Mouse (Mus musculus): ENCODE data around the gene Tnp1. TPM values are rescaled to one million over a fixed set of nuclear protein-coding genes. Genes with fewer than 3 reads are reported as not detected.

Tnp1 gene
- polyA plus RNA-seq, 1 experiment from 2014 or later, result not detected

DNA sequence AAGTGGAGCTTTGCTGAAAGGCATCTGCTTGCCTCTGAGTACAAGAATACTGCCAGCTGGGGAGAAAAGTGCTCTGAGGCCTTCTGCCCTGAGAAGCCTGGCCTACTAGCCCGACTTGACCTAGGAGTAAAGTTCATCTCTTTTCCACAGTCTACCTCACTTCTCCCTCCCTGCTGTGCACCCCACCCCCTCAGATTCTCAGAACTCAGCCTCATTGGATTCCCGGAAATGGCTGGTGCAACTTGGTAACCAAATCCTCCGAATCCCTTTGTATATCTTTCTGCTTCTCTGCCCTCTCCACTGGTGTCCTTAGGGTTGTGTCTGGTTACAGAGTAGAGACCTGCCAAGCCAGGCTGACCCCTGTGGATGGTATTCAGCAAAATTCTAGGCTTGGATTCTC, 20.8 kb upstream of the Tnp1 start:
- Histone ChIP-seq H3K4me3 (ENCODE audit: inconsistent target) (no peak overlapping the region), H3K27ac (no peak overlapping the region), H3K36me3 (ENCODE audit: inconsistent target) (no peaks in the 10 kb centered on the region), H3K79me2 (ENCODE audit: inconsistent target) (no peaks in the 10 kb centered on the region)
- WGBS (ENCODE audit: missing documents), result 80% methylated on average over 3 of the region's 3 CpGs

DNA sequence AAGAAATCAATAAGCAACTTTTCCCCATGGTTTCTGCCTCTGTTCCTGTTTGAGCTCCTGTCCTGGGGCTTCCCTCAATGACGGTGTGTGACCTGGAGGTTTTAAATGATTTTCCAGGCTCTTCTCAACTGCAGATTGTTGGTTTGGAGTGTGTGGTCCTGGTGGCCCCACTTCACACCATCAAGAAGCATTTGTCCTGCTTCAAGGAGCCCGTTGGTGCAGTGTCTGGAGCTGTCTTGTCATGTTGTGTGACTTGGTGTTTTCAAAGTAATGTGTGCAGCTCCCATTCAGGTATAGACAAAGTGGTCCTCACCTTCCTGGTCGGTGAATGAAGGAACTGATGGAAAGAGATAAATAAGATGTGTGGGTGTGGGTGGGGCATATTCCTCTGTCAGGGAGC, 20.0 kb upstream of the Tnp1 start:
- H3K79me2 ChIP-seq (ENCODE audit: inconsistent target), result no peaks in the 10 kb centered on the region
- H3K27ac ChIP-seq, result no peak overlapping the region
- no peak overlapping the region for H3K4me3 ChIP-seq (ENCODE audit: inconsistent target)
- H3K36me3 ChIP-seq (ENCODE audit: inconsistent target), result no peaks in the 10 kb centered on the region
- WGBS (ENCODE audit: missing documents), result 82% methylated on average over 3 of the region's 3 CpGs

DNA sequence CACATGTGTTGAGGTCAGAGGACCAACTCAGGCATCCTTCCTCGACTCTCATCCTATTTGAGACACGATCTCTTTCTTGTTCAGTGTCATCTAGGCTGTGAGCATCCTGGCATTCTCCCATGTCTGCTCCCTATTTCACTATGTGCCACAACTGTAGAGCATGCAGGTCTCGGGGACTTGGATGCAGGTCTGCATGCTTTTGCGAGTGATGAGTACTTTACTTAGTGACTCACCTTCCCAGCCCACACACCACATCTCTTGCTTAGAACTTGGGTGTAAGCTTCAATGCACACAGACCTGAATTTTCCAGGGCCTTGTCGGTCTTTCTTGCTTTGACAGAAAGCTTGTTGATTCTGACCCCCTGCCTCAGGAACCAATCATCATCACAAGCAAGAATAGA, 16.8 kb upstream of the Tnp1 start:
- 86% methylated on average over 5 of the region's 5 CpGs for WGBS (ENCODE audit: missing documents)
- H3K27ac ChIP-seq, result no peak overlapping the region
- H3K79me2 ChIP-seq (ENCODE audit: inconsistent target), result no peaks in the 10 kb centered on the region
- H3K4me3 ChIP-seq (ENCODE audit: inconsistent target), result no peak overlapping the region
- no peaks in the 10 kb centered on the region for H3K36me3 ChIP-seq (ENCODE audit: inconsistent target)

DNA sequence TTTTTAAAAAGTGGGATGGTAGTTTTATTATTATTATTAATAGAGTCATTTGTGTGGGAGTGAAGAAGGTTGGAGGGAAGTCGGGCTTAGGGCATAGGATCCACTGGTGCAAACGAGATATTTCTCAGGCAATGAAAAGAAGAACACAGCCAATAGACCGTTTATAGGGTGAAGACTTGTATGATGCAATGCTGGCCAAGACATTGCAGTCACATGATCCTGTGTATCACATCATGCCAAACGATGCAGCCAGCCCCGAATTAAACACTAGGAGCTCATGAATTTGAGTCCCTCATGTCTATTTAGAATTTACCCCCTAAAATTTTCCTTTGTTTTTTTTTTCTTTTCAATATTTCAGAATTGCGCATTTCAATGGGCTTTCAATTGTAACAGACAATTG, 13.0 kb upstream of the Tnp1 start:
- Histone ChIP-seq H3K36me3 (ENCODE audit: inconsistent target) (no peaks in the 10 kb centered on the region), H3K27ac (no peak overlapping the region), H3K79me2 (ENCODE audit: inconsistent target) (no peaks in the 10 kb centered on the region), H3K4me3 (ENCODE audit: inconsistent target) (no peak overlapping the region)
- 89% methylated on average over 6 of the region's 6 CpGs for WGBS (ENCODE audit: missing documents)

DNA sequence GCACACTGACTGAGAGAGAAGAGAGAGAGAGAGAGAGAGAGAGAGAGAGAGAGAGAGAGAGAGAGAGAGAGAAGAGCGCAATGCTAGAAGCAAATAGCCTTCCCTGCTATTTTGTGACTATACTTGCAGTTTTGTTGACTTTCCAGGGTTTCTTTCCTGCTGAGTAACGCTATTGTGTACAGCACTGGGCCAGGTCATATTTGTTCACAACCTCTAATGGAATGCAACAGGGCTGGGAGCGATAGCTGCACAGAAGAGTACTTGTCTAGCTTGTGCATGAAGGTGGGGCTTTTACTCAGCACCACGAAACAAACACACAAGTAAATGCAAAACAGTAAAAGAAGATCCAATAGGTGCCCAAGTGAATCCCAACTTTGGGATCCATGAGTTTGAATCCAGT, 11.7 kb upstream of the Tnp1 start:
- H3K27ac ChIP-seq, result no peak overlapping the region

DNA sequence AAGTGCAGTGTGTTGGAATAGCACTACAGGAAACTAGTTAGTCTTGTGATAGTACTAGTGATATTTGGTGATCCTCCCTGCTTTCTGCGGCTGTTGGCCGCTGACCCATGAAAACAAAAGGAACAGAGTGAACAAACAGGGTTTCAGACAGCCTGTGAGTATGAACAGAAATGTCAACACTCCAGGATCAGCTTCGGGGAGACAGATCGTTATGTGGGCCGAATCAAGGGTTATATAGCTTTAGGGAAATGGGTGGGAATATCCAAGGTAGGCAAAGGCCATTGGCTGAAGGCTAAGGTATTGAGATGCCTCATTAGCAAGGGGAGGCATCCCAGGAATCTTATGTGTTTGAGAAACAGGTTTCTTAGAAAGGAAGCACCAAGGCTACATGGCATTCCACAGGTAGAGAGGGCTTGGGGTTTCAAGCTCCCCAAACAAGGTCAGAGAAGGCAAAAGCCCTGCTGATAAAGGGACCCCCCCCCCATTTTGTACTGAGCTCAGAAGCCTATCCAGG, 11.1 kb upstream of the Tnp1 start:
- Histone ChIP-seq H3K36me3 (ENCODE audit: inconsistent target) (no peaks in the 10 kb centered on the region), H3K79me2 (ENCODE audit: inconsistent target) (no peaks in the 10 kb centered on the region), H3K27ac (no peak overlapping the region), H3K4me3 (ENCODE audit: inconsistent target) (no peak overlapping the region)
- 97% methylated on average over 5 of the region's 5 CpGs for WGBS (ENCODE audit: missing documents)

More for the DNA sequence above, 11.7 kb upstream of the Tnp1 start:
- 65% methylated on average over 4 of the region's 4 CpGs for WGBS (ENCODE audit: missing documents)
- Histone ChIP-seq H3K79me2 (ENCODE audit: inconsistent target) (no peaks in the 10 kb centered on the region), H3K4me3 (ENCODE audit: inconsistent target) (no peak overlapping the region), H3K36me3 (ENCODE audit: inconsistent target) (no peaks in the 10 kb centered on the region)

DNA sequence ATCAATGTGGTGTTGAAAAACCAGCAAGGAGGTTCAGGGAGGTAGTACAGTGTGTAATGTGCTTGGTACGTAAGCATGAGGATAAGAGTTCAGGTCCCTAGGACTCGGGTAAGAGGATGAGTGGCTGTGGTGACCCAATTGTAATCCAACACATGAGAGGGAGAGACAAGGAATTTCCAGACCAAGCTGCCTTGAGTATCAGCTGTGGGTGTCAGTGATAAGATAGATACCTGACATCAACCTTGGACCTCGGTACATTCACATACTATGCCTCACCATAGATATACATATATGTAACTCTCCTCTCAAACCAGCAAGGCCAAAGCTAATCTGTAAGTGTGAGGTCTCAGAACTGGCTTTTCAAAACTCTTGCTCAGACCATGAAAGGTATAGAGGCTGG, 10.4 kb upstream of the Tnp1 start:
- Histone ChIP-seq H3K4me3 (ENCODE audit: inconsistent target) (no peak overlapping the region), H3K36me3 (ENCODE audit: inconsistent target) (no peaks in the 10 kb centered on the region), H3K27ac (no peak overlapping the region), H3K79me2 (ENCODE audit: inconsistent target) (no peaks in the 10 kb centered on the region)
- WGBS (ENCODE audit: missing documents), result 100% methylated on average over 3 of the region's 3 CpGs

DNA sequence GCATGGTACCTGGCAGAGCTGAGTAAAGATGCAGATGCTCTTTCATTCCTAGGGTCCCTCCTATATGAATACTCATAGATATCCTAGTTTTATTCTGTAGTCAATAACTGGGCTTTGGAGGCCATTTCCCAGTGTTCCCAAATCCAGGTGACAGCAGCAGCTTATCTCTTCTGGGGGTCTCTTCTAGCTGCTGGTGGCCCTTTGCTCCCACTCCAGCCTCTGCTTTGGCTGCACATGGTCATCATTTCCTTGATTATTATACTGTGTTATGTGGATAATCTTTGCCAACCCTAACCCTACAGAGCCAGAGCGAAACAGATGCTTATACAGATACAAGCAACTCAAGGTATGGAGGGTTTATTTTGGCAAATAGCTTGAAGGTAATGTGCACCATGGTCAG, 8.9 kb downstream of the Tnp1 start:
- H3K79me2 ChIP-seq (ENCODE audit: inconsistent target), result no peaks in the 10 kb centered on the region
- H3K4me3 ChIP-seq (ENCODE audit: inconsistent target), result no peak overlapping the region
- H3K27ac ChIP-seq, result no peak overlapping the region
- WGBS (ENCODE audit: missing documents), result 50% methylated on average over 1 of the region's 1 CpGs
- no peaks in the 10 kb centered on the region for H3K36me3 ChIP-seq (ENCODE audit: inconsistent target)

DNA sequence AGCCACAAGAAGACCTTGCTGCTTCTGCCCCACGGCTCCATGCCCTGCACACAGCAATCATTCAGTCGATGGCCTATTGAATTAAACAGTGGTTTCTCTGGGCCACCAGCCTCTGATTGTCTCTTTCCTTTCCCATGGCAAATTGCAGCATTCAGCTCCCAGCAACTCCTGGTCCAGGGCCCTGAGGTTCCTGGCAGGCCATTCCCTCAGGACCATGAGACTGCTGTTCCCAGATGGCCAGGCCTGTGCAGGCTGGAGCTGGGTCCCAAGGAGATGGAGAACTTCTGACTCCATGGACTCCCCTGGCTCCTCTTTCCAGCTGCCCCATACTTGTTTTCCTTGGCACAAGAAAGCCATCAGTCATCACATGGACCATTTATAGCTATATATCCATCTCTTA, 10.8 kb downstream of the Tnp1 start:
- Histone ChIP-seq H3K4me3 (ENCODE audit: inconsistent target) (no peak overlapping the region), H3K27ac (no peak overlapping the region), H3K36me3 (ENCODE audit: inconsistent target) (no peaks in the 10 kb centered on the region), H3K79me2 (ENCODE audit: inconsistent target) (no peaks in the 10 kb centered on the region)
- WGBS (ENCODE audit: missing documents), result 93% methylated on average over 2 of the region's 2 CpGs

DNA sequence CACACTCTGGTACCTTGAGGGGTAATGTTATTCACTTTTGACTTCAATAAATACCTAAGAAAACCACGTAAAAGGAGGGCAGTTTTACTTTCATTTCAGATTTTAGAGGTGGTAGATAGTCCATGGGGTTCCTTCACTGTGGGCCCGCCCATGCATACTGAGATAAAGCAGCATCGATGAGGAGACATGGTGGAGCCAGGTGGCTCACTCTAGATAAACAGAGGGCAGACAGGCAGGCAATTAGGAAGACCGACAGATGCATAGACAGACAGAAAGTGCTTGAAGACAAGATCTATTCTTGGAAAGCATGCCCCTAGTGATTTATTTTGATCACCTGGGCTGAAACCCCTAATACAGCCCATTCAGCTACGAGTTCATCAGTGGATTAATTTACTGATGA, 13.1 kb downstream of the Tnp1 start:
- 72% methylated on average over 5 of the region's 5 CpGs for WGBS (ENCODE audit: missing documents)
- H3K4me3 ChIP-seq (ENCODE audit: inconsistent target), result no peak overlapping the region

DNA sequence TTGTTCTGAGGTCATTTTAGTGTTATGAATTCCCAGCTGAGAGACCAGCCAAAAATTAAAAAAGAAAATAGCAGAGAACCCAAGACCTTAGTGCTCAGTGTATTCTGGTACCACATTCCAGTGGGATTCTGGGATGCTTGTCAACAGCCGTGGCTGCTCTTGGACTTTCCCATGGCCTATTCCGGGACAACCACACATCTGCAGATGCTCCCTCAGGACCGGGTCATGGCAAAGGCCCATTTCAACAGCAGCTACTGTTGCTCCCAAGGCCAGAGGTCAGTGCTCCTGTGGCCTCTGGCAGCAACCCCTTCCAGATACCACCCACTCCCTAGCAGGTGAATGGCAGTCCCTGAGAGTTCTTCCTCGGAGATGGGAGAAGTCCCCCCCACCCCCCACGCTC, 13.7 kb downstream of the Tnp1 start:
- 91% methylated on average over 5 of the region's 5 CpGs for WGBS (ENCODE audit: missing documents)
- no peak overlapping the region for H3K4me3 ChIP-seq (ENCODE audit: inconsistent target)
- H3K36me3 ChIP-seq (ENCODE audit: inconsistent target), result no peaks in the 10 kb centered on the region
- no peaks in the 10 kb centered on the region for H3K79me2 ChIP-seq (ENCODE audit: inconsistent target)
- H3K27ac ChIP-seq, result no peak overlapping the region

More for the DNA sequence above, 13.1 kb downstream of the Tnp1 start:
- Histone ChIP-seq H3K36me3 (ENCODE audit: inconsistent target) (no peaks in the 10 kb centered on the region), H3K27ac (no peak overlapping the region), H3K79me2 (ENCODE audit: inconsistent target) (no peaks in the 10 kb centered on the region)

DNA sequence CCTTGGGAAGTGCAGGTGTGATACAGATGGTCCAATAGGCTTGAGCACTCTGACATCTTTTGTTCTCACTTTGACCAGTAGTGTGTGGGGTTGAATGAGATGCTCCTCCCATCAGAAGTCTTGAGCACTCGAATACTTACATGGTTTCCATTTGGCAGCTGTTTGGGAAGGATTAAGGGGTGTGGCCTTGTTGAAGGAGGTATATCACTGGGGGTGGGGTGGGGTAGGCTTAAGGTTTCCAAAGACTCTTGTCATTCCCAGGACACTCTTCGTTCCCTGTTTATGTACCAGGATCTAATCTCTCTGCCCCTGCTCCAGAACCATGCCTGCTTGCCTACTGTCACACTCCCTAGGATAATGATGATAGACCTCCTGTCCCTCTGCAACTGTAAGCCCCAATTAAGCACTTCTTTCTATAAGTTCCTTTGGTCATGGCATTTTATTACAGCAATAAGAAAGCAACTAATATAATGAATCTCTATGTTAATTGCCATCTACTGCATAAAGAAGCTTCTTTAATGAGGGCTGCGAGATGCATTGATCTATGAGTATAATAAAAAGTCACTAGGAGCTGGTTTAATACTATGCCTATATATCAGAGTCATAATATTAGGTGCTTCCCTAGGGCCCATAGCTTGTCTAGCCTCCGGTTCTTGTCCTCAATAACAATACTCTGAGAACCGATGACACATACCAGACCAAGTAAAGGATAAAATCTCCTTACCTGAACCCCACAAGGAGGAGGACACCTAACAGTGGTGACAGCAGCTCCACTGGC, 20.8 kb downstream of the Tnp1 start:
- Histone ChIP-seq H3K36me3 (ENCODE audit: inconsistent target) (no peaks in the 10 kb centered on the region), H3K4me3 (ENCODE audit: inconsistent target) (no peak overlapping the region), H3K79me2 (ENCODE audit: inconsistent target) (no peaks in the 10 kb centered on the region), H3K27ac (no peak overlapping the region)
- 88% methylated on average over 4 of the region's 5 CpGs for WGBS (ENCODE audit: missing documents)

DNA sequence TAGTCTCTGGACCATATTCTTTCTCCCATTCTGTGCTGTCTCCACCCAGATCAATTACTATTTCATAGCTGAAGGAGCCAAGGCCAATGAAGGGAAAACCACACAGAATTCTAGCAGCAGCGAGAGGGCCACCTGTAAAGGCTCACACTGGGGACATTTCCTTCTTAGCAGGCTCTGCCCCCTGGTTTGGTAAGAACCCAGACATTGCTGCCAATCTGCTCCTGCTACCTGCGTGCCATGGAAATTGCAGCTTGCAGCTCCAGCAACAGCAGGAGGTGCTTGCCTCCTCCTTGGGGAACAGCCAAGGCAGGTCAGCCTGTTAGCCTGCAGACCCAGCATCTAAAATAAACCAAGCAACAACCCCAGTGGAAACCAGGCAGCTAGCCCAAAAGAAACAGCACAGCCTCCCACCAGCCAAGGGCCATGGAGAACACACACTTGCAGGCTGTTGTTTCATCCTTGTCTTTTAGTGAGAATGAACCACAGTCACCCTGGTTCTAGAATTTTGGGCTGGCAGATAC, 22.7 kb downstream of the Tnp1 start:
- no peak overlapping the region for H3K4me3 ChIP-seq (ENCODE audit: inconsistent target)

DNA sequence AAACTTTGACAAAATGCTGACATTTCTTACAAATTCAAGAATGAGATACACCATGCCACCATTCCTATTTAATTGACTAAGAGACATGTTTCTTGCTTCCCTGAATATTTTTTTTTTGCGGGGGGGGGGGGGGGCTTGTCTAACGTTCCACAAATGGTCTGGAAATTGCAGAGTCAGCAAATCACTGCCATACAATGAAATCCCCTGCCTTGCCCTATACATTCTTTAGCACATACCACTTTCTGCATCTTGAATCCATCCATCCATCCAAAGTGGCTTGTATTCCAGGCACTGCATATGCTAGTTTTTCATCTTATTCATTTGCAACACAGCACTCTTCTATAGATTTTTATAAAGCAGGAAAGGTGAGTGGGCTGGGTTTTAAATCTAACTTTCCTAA, 23.5 kb downstream of the Tnp1 start:
- Histone ChIP-seq H3K27ac (no peak overlapping the region), H3K36me3 (ENCODE audit: inconsistent target) (no peaks in the 10 kb centered on the region), H3K79me2 (ENCODE audit: inconsistent target) (no peaks in the 10 kb centered on the region), H3K4me3 (ENCODE audit: inconsistent target) (no peak overlapping the region)
- WGBS (ENCODE audit: missing documents), result 37% methylated on average over 2 of the region's 2 CpGs

More for the DNA sequence above, 22.7 kb downstream of the Tnp1 start:
- Histone ChIP-seq H3K36me3 (ENCODE audit: inconsistent target) (no peaks in the 10 kb centered on the region), H3K79me2 (ENCODE audit: inconsistent target) (no peaks in the 10 kb centered on the region), H3K27ac (no peak overlapping the region)
- 87% methylated on average over 2 of the region's 2 CpGs for WGBS (ENCODE audit: missing documents)

DNA sequence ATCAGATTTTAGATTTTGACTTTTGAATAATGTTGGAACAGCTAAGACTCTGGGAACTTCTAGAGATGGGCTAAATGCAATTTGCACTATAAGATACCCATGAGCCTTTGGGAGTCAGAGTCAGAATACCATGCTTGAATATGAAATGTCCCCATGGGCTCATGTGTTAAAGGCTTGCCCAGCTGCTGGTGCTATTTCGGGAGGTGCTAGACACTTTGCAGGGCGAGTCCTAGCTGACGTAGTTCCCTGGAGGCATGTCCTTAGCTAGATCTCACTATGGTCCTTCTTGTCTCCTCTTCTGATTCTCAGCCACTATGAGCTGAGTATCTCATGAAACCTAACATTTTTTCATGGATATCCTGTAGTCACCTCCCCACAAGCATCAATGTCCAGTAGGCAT, 26.8 kb downstream of the Tnp1 start:
- no peak overlapping the region for H3K27ac ChIP-seq
- WGBS (ENCODE audit: missing documents), result 82% methylated on average over 3 of the region's 3 CpGs
- no peaks in the 10 kb centered on the region for H3K79me2 ChIP-seq (ENCODE audit: inconsistent target)
- no peaks in the 10 kb centered on the region for H3K36me3 ChIP-seq (ENCODE audit: inconsistent target)
- no peak overlapping the region for H3K4me3 ChIP-seq (ENCODE audit: inconsistent target)

Data from macrophage (primary cell).